Mouse (Mus musculus): ENCODE measurements around the gene Prcc. TPM values are rescaled to one million over a fixed set of nuclear protein-coding genes. Genes with fewer than 3 reads are reported as not detected.

The Prcc gene
- polyA plus RNA-seq, 1 experiment from 2014 or later, result 16.6 TPM

- Histone ChIP-seq H3K4me3 (no peak overlapping the region), H3K27me3 (no peaks in the 10 kb centered on the region), H3K4me1 (replicated peaks) (peaks cover 4% of the 10 kb centered on the region; the same call in 1 of the 2 replicates), H3K27ac (replicated peaks) (no peak overlapping the region), H3K4me2 (no peak overlapping the region), H3K36me3 (peaks cover 55% of the 10 kb centered on the region), H3K9ac (no peak overlapping the region), H3K9me3 (no peaks in the 10 kb centered on the region)
- 95% methylated on average over 8 of the region's 8 CpGs for WGBS
- ATAC-seq (ENCODE audit: low read depth), result no peak
These were observed 27.7 kb downstream of the Prcc start for GRCm38 (mm10) chr3:87857666-87858065.

- H3K27ac ChIP-seq (replicated peaks), result no peak overlapping the region
- ATAC-seq (ENCODE audit: low read depth), result no peak
- H3K9ac ChIP-seq, result no peak overlapping the region
- peaks cover 4% of the 10 kb centered on the region; the same call in 1 of the 2 replicates for H3K4me1 ChIP-seq (replicated peaks)
- H3K36me3 ChIP-seq, result peaks cover 39% of the 10 kb centered on the region
- no peaks in the 10 kb centered on the region for H3K9me3 ChIP-seq
- no peaks in the 10 kb centered on the region for H3K27me3 ChIP-seq
- no peak overlapping the region for H3K4me3 ChIP-seq
- H3K4me2 ChIP-seq, result no peak overlapping the region
- 93% methylated on average over 8 of the region's 8 CpGs for WGBS
These were observed 29.5 kb downstream of the Prcc start for GRCm38 (mm10) chr3:87855936-87856335.

- no peak for ATAC-seq (ENCODE audit: low read depth)
- H3K27me3 ChIP-seq, result no peaks in the 10 kb centered on the region
- H3K4me1 ChIP-seq (replicated peaks), result peaks cover 4% of the 10 kb centered on the region; the same call in 1 of the 2 replicates
- no peak overlapping the region for H3K4me3 ChIP-seq
- 60% methylated on average over 7 of the region's 7 CpGs for WGBS
- peak overlapping the region; percentile 0; the same call in 1 of the 2 replicates for H3K9ac ChIP-seq
- no peak overlapping the region for H3K4me2 ChIP-seq
- peak overlapping the region; percentile 33; the same call in 1 of the 2 replicates for H3K27ac ChIP-seq (replicated peaks)
- no peaks in the 10 kb centered on the region for H3K9me3 ChIP-seq
- peaks cover 37% of the 10 kb centered on the region for H3K36me3 ChIP-seq
These were observed 30.4 kb downstream of the Prcc start for GRCm38 (mm10) chr3:87854795-87855568.

GRCm38 (mm10) chr3:87849117-87849516 lies 36.3 kb downstream of the Prcc start:
- Histone ChIP-seq H3K4me3 (no peak overlapping the region), H3K27ac (replicated peaks) (no peak overlapping the region), H3K4me2 (no peak overlapping the region), H3K9ac (no peak overlapping the region), H3K4me1 (replicated peaks) (no peaks in the 10 kb centered on the region; the same call in 1 of the 2 replicates), H3K9me3 (no peaks in the 10 kb centered on the region), H3K36me3 (no peaks in the 10 kb centered on the region), H3K27me3 (no peaks in the 10 kb centered on the region)
- WGBS, result 84% methylated on average over 14 of the region's 14 CpGs
- no peak for ATAC-seq (ENCODE audit: low read depth)

GRCm38 (mm10) chr3:87847680-87848079 lies 37.7 kb downstream of the Prcc start:
- whole genome bisulfite sequencing, result 78% methylated on average over 5 of the region's 5 CpGs
- Histone ChIP-seq H3K36me3 (no peaks in the 10 kb centered on the region), H3K4me2 (no peak overlapping the region), H3K4me3 (no peak overlapping the region), H3K4me1 (replicated peaks) (no peaks in the 10 kb centered on the region), H3K9me3 (no peaks in the 10 kb centered on the region), H3K27me3 (no peaks in the 10 kb centered on the region), H3K9ac (no peak overlapping the region), H3K27ac (replicated peaks) (no peak overlapping the region)
- ATAC-seq (ENCODE audit: low read depth), result no peak

- no peak for ATAC-seq (ENCODE audit: low read depth)
- Histone ChIP-seq H3K4me1 (replicated peaks) (no peaks in the 10 kb centered on the region), H3K4me3 (no peak within 1 kb of the TSS), H3K9me3 (no peaks in the 10 kb centered on the region), H3K4me2 (no peak within 1 kb of the TSS), H3K9ac (no peak within 1 kb of the TSS), H3K36me3 (no peaks in the 10 kb centered on the region), H3K27me3 (no peaks in the 10 kb centered on the region), H3K27ac (replicated peaks) (no peak within 1 kb of the TSS)
- WGBS, result 70% methylated on average over 7 of the region's 7 CpGs
These were observed 38.7 kb downstream of the Prcc start, which contains the start of gene Sh2d2a for GRCm38 (mm10) chr3:87846650-87847110. Gene Sh2d2a, plus strand, starts transcription at chr3:87846755.

GRCm38 (mm10) chr3:87846186-87846585 lies 39.2 kb downstream of the Prcc start:
- Histone ChIP-seq H3K36me3 (no peaks in the 10 kb centered on the region), H3K27me3 (no peaks in the 10 kb centered on the region), H3K9me3 (no peaks in the 10 kb centered on the region), H3K9ac (no peak overlapping the region), H3K4me3 (no peak overlapping the region), H3K4me2 (no peak overlapping the region), H3K4me1 (replicated peaks) (no peaks in the 10 kb centered on the region), H3K27ac (replicated peaks) (no peak overlapping the region)
- WGBS, result 60% methylated on average over 4 of the region's 4 CpGs
- ATAC-seq (ENCODE audit: low read depth), result no peak

GRCm38 (mm10) chr3:87844981-87845380 lies 40.4 kb downstream of the Prcc start:
- no peak for ATAC-seq (ENCODE audit: low read depth)
- no peak overlapping the region for H3K4me2 ChIP-seq
- H3K36me3 ChIP-seq, result no peaks in the 10 kb centered on the region
- no peaks in the 10 kb centered on the region for H3K27me3 ChIP-seq
- no peak overlapping the region for H3K4me3 ChIP-seq
- H3K9me3 ChIP-seq, result no peaks in the 10 kb centered on the region
- 86% methylated on average over 4 of the region's 4 CpGs for WGBS
- H3K4me1 ChIP-seq (replicated peaks), result no peaks in the 10 kb centered on the region
- no peak overlapping the region for H3K9ac ChIP-seq
- no peak overlapping the region for H3K27ac ChIP-seq (replicated peaks)

- no peaks in the 10 kb centered on the region for H3K36me3 ChIP-seq
- H3K9ac ChIP-seq, result no peak overlapping the region
- H3K9me3 ChIP-seq, result no peaks in the 10 kb centered on the region
- H3K27ac ChIP-seq (replicated peaks), result no peak overlapping the region
- H3K4me2 ChIP-seq, result no peak overlapping the region
- no peaks in the 10 kb centered on the region for H3K27me3 ChIP-seq
- H3K4me1 ChIP-seq (replicated peaks), result no peaks in the 10 kb centered on the region
- H3K4me3 ChIP-seq, result no peak overlapping the region
- ATAC-seq (ENCODE audit: low read depth), result no peak
These were observed 44.5 kb downstream of the Prcc start for GRCm38 (mm10) chr3:87840858-87841257.

GRCm38 (mm10) chr3:87838622-87839021 lies 46.8 kb downstream of the Prcc start:
- ATAC-seq (ENCODE audit: low read depth), result no peak
- Histone ChIP-seq H3K9me3 (no peaks in the 10 kb centered on the region), H3K4me2 (no peak overlapping the region), H3K27ac (replicated peaks) (no peak overlapping the region), H3K4me3 (no peak overlapping the region), H3K27me3 (no peaks in the 10 kb centered on the region), H3K4me1 (replicated peaks) (no peaks in the 10 kb centered on the region), H3K36me3 (no peaks in the 10 kb centered on the region), H3K9ac (no peak overlapping the region)
- WGBS, result 7% methylated on average over 4 of the region's 4 CpGs

GRCm38 (mm10) chr3:87833482-87833881 lies 51.9 kb downstream of the Prcc start:
- Histone ChIP-seq H3K27me3 (peaks cover 4% of the 10 kb centered on the region), H3K27ac (replicated peaks) (no peak overlapping the region), H3K36me3 (no peaks in the 10 kb centered on the region), H3K4me1 (replicated peaks) (no peaks in the 10 kb centered on the region), H3K9me3 (no peaks in the 10 kb centered on the region), H3K4me2 (no peak overlapping the region), H3K9ac (no peak overlapping the region), H3K4me3 (no peak overlapping the region)
- no peak for ATAC-seq (ENCODE audit: low read depth)
- WGBS, result 72% methylated on average over 5 of the region's 5 CpGs

- Histone ChIP-seq H3K27me3 (peaks cover 4% of the 10 kb centered on the region), H3K27ac (replicated peaks) (no peak overlapping the region), H3K36me3 (no peaks in the 10 kb centered on the region), H3K4me1 (replicated peaks) (no peaks in the 10 kb centered on the region), H3K4me2 (no peak overlapping the region), H3K4me3 (no peak overlapping the region), H3K9me3 (no peaks in the 10 kb centered on the region), H3K9ac (no peak overlapping the region)
- WGBS, result 87% methylated on average over 7 of the region's 7 CpGs
- ATAC-seq (ENCODE audit: low read depth), result no peak
These were observed 53.1 kb downstream of the Prcc start for GRCm38 (mm10) chr3:87832109-87832859.
